Mouse (Mus musculus): Measurements from ENCODE around the gene Fdx1.

Fdx1 gene

GRCm38 (mm10) chr9:51962975-51963701 is at the start of gene Fdx1:
Gene Fdx1 (minus strand): TSS chr9:51963556.
- peak; percentile 88 for DNase-seq

GRCm38 (mm10) chr9:52012781-52013436 is 49.6 kb upstream of the Fdx1 start:
- no peak for DNase-seq

- no peak for DNase-seq
Observed at GRCm38 (mm10) chr9:52012311-52012710, 49.0 kb upstream of the Fdx1 start.

GRCm38 (mm10) chr9:52008511-52008910 is 45.2 kb upstream of the Fdx1 start:
- no peak for DNase-seq

GRCm38 (mm10) chr9:52007341-52007740 is 44.0 kb upstream of the Fdx1 start:
- no peak for DNase-seq

- no peak for DNase-seq
Observed at GRCm38 (mm10) chr9:52003501-52003900, 40.1 kb upstream of the Fdx1 start.

- DNase-seq, result no peak
Observed at GRCm38 (mm10) chr9:51995331-51996099, 32.2 kb upstream of the Fdx1 start.

- no peak for DNase-seq
Observed at GRCm38 (mm10) chr9:51994636-51995260, 31.4 kb upstream of the Fdx1 start.

GRCm38 (mm10) chr9:51993486-51994275 is 30.3 kb upstream of the Fdx1 start:
- peak; percentile 53 for DNase-seq

- peak; percentile 17 for DNase-seq
Observed at GRCm38 (mm10) chr9:51991241-51991876, 28.0 kb upstream of the Fdx1 start.

GRCm38 (mm10) chr9:51990828-51991227 is 27.5 kb upstream of the Fdx1 start:
- DNase-seq, result peak; percentile 78

- peak; percentile 33 for DNase-seq
Observed at GRCm38 (mm10) chr9:51985493-51986099, 22.2 kb upstream of the Fdx1 start.

GRCm38 (mm10) chr9:51981131-51981530 is 17.8 kb upstream of the Fdx1 start:
- peak; percentile 10 for DNase-seq

GRCm38 (mm10) chr9:51979301-51979700 is 15.9 kb upstream of the Fdx1 start:
- DNase-seq, result no peak

GRCm38 (mm10) chr9:51978545-51979259 is 15.3 kb upstream of the Fdx1 start:
- no peak for DNase-seq

GRCm38 (mm10) chr9:51977439-51978000 is 14.2 kb upstream of the Fdx1 start:
- DNase-seq, result peak; percentile 92

GRCm38 (mm10) chr9:51974871-51975270 is 11.5 kb upstream of the Fdx1 start:
- no peak for DNase-seq

- no peak for DNase-seq
Observed at GRCm38 (mm10) chr9:51973846-51974245, 10.5 kb upstream of the Fdx1 start.

GRCm38 (mm10) chr9:51966373-51966772 is 3.0 kb upstream of the Fdx1 start:
- DNase-seq, result no peak

GRCm38 (mm10) chr9:51964110-51964509 is 754 bp upstream of the Fdx1 start:
- no peak for DNase-seq

Data from lung, postnatal 10 days (tissue).